Mouse (Mus musculus): ENCODE data around the gene Iqcg. TPM values are rescaled to one million over a fixed set of nuclear protein-coding genes. Genes with fewer than 3 reads are reported as not detected.

Gene Iqcg
- polyA plus RNA-seq, 1 experiment: 0.14 TPM

- no peak overlapping the region for H3K4me3 ChIP-seq (ENCODE audit: low read depth, low read length)
- H3K36me3 ChIP-seq (ENCODE audit: control insufficient read depth, insufficient read depth, low read length): peaks cover 7% of the 10 kb centered on the region; the same call in 1 of the 2 replicates
- H3K27me3 ChIP-seq (ENCODE audit: control insufficient read depth, insufficient read depth, low read length): no peaks in the 10 kb centered on the region
- H3K27ac ChIP-seq (ENCODE audit: insufficient read depth, low read depth, low read length): no peak overlapping the region
- TF ChIP-seq CTCF (IDR thresholded peaks at IDR 0.05; ENCODE audit: extremely low read depth, insufficient read length, insufficient replicate concordance, low read depth, low read length): no peak
- TF ChIP-seq POLR2A (IDR thresholded peaks at IDR 0.05; ENCODE audit: low read depth, low read length): no peak
- 74% methylated on average over 5 of the region's 5 CpGs for WGBS
- peaks cover 2% of the 10 kb centered on the region; the same call in 1 of the 2 replicates for H3K4me1 ChIP-seq (ENCODE audit: control insufficient read depth, insufficient read depth, insufficient read length, low read length)
Measured at GRCm38 (mm10) chr16:33074967-33075366, 18.9 kb upstream of the Iqcg start.

- Histone ChIP-seq H3K27me3 (ENCODE audit: control insufficient read depth, insufficient read depth, low read length) (no peaks in the 10 kb centered on the region), H3K27ac (ENCODE audit: insufficient read depth, low read depth, low read length) (no peak overlapping the region), H3K4me1 (ENCODE audit: control insufficient read depth, insufficient read depth, insufficient read length, low read length) (peaks cover 2% of the 10 kb centered on the region; the same call in 1 of the 2 replicates), H3K4me3 (ENCODE audit: low read depth, low read length) (no peak overlapping the region), H3K36me3 (ENCODE audit: control insufficient read depth, insufficient read depth, low read length) (peaks cover 10% of the 10 kb centered on the region; the same call in 1 of the 2 replicates)
- no peak for TF ChIP-seq POLR2A (IDR thresholded peaks at IDR 0.05; ENCODE audit: low read depth, low read length)
- no peak for TF ChIP-seq CTCF (IDR thresholded peaks at IDR 0.05; ENCODE audit: extremely low read depth, insufficient read length, insufficient replicate concordance, low read depth, low read length)
- WGBS: 76% methylated on average over 6 of the region's 6 CpGs
Measured at GRCm38 (mm10) chr16:33072871-33073557, 17.0 kb upstream of the Iqcg start.

- Histone ChIP-seq H3K4me3 (ENCODE audit: low read depth, low read length) (no peak overlapping the region), H3K36me3 (ENCODE audit: control insufficient read depth, insufficient read depth, low read length) (peaks cover 10% of the 10 kb centered on the region; the same call in 1 of the 2 replicates), H3K27ac (ENCODE audit: insufficient read depth, low read depth, low read length) (no peak overlapping the region), H3K4me1 (ENCODE audit: control insufficient read depth, insufficient read depth, insufficient read length, low read length) (no peaks in the 10 kb centered on the region), H3K27me3 (ENCODE audit: control insufficient read depth, insufficient read depth, low read length) (no peaks in the 10 kb centered on the region)
- no peak for TF ChIP-seq POLR2A (IDR thresholded peaks at IDR 0.05; ENCODE audit: low read depth, low read length)
- TF ChIP-seq CTCF (IDR thresholded peaks at IDR 0.05; ENCODE audit: extremely low read depth, insufficient read length, insufficient replicate concordance, low read depth, low read length): no peak
Measured at GRCm38 (mm10) chr16:33070928-33071327, 14.9 kb upstream of the Iqcg start.

- H3K4me3 ChIP-seq (ENCODE audit: low read depth, low read length): no peak overlapping the region
- H3K27ac ChIP-seq (ENCODE audit: insufficient read depth, low read depth, low read length): no peak overlapping the region
- peaks cover 3% of the 10 kb centered on the region for H3K36me3 ChIP-seq (ENCODE audit: control insufficient read depth, insufficient read depth, low read length)
- 89% methylated on average over 9 of the region's 9 CpGs for WGBS
- no peak for TF ChIP-seq POLR2A (IDR thresholded peaks at IDR 0.05; ENCODE audit: low read depth, low read length)
- TF ChIP-seq CTCF (IDR thresholded peaks at IDR 0.05; ENCODE audit: extremely low read depth, insufficient read length, insufficient replicate concordance, low read depth, low read length): no peak
- H3K27me3 ChIP-seq (ENCODE audit: control insufficient read depth, insufficient read depth, low read length): no peaks in the 10 kb centered on the region
- H3K4me1 ChIP-seq (ENCODE audit: control insufficient read depth, insufficient read depth, insufficient read length, low read length): peaks cover 8% of the 10 kb centered on the region; the same call in 1 of the 2 replicates
Measured at GRCm38 (mm10) chr16:33064636-33065035, 8.6 kb upstream of the Iqcg start.

GRCm38 (mm10) chr16:33063267-33063666, 7.2 kb upstream of the Iqcg start:
- H3K4me1 ChIP-seq (ENCODE audit: control insufficient read depth, insufficient read depth, insufficient read length, low read length): peaks cover 12% of the 10 kb centered on the region; the same call in 1 of the 2 replicates
- WGBS: 8% methylated on average over 7 of the region's 7 CpGs
- H3K27ac ChIP-seq (ENCODE audit: insufficient read depth, low read depth, low read length): peak overlapping the region; percentile 12
- H3K4me3 ChIP-seq (ENCODE audit: low read depth, low read length): peak overlapping the region; percentile 1; the same call in 1 of the 2 replicates
- H3K27me3 ChIP-seq (ENCODE audit: control insufficient read depth, insufficient read depth, low read length): no peaks in the 10 kb centered on the region
- H3K36me3 ChIP-seq (ENCODE audit: control insufficient read depth, insufficient read depth, low read length): peaks cover 8% of the 10 kb centered on the region
- TF ChIP-seq CTCF (IDR thresholded peaks at IDR 0.05; ENCODE audit: extremely low read depth, insufficient read length, insufficient replicate concordance, low read depth, low read length): no peak
- TF ChIP-seq POLR2A (IDR thresholded peaks at IDR 0.05; ENCODE audit: low read depth, low read length): no peak

- Histone ChIP-seq H3K4me3 (ENCODE audit: low read depth, low read length) (peak overlapping the region; percentile 89), H3K27ac (ENCODE audit: insufficient read depth, low read depth, low read length) (peak overlapping the region; percentile 12), H3K27me3 (ENCODE audit: control insufficient read depth, insufficient read depth, low read length) (no peaks in the 10 kb centered on the region), H3K4me1 (ENCODE audit: control insufficient read depth, insufficient read depth, insufficient read length, low read length) (peaks cover 14% of the 10 kb centered on the region; the same call in 1 of the 2 replicates), H3K36me3 (ENCODE audit: control insufficient read depth, insufficient read depth, low read length) (peaks cover 10% of the 10 kb centered on the region)
- no peak for TF ChIP-seq POLR2A (IDR thresholded peaks at IDR 0.05; ENCODE audit: low read depth, low read length)
- TF ChIP-seq CTCF (IDR thresholded peaks at IDR 0.05; ENCODE audit: extremely low read depth, insufficient read length, insufficient replicate concordance, low read depth, low read length): no peak
- WGBS: under 1% methylated on average over 35 of the region's 35 CpGs
Measured at GRCm38 (mm10) chr16:33062682-33063131, 6.7 kb upstream of the Iqcg start.

- H3K4me3 ChIP-seq (ENCODE audit: low read depth, low read length): peak within 1 kb of the TSS; percentile 89
- no peak for TF ChIP-seq CTCF (IDR thresholded peaks at IDR 0.05; ENCODE audit: extremely low read depth, insufficient read length, insufficient replicate concordance, low read depth, low read length)
- peak; percentile 58; the same call in 1 of the 2 replicates for TF ChIP-seq POLR2A (IDR thresholded peaks at IDR 0.05; ENCODE audit: low read depth, low read length)
- no peaks in the 10 kb centered on the region for H3K27me3 ChIP-seq (ENCODE audit: control insufficient read depth, insufficient read depth, low read length)
- H3K36me3 ChIP-seq (ENCODE audit: control insufficient read depth, insufficient read depth, low read length): peaks cover 10% of the 10 kb centered on the region
- peak within 1 kb of the TSS; percentile 78 for H3K27ac ChIP-seq (ENCODE audit: insufficient read depth, low read depth, low read length)
- peaks cover 14% of the 10 kb centered on the region; the same call in 1 of the 2 replicates for H3K4me1 ChIP-seq (ENCODE audit: control insufficient read depth, insufficient read depth, insufficient read length, low read length)
- WGBS: under 1% methylated on average over 64 of the region's 64 CpGs
Measured at GRCm38 (mm10) chr16:33062024-33062681, 6.1 kb upstream of the Iqcg start, which contains the start of gene Lmln. Gene Lmln (plus strand): TSS chr16:33062521.

All from small intestine, adult 2 months (tissue).